Mouse (Mus musculus) MEL (cell line): ENCODE results near the gene Vps13d. TPM values are rescaled to one million over a fixed set of nuclear protein-coding genes. Genes with fewer than 3 reads are reported as not detected.

Experiments used
- DNase-seq: peaks from one replicate; pipeline ENCODE4 v3.0.0; 2011; ENCODE audit warnings: low read depth, low spot score
- H3K27ac ChIP-seq: 2 replicates; pipeline ENCODE4 v1.5.1; 2012; ENCODE audit warnings: low read depth, mild to moderate bottlenecking, control low read depth, low read length, moderate library complexity; ENCODE audit not compliant: control insufficient read depth
- H3K27me3 ChIP-seq, 2 experiments: fragments of 150-350 bp in 1 of 2; sonication (generic) in 1 of 2; 2 replicates each; pipeline ENCODE4 v1.6.1; 2012; ENCODE audit warnings: low read length in 2 of 2, mild to moderate bottlenecking in 2 of 2, improper control_type of control experiment in 1 of 2, moderate library complexity in 1 of 2; ENCODE audit not compliant: insufficient read depth in 2 of 2, control insufficient read depth in 1 of 2
- H3K36me3 ChIP-seq, 2 experiments: 2 replicates each; pipeline ENCODE4 v1.6.1; 2012 to 2014; ENCODE audit warnings: low read length in 2 of 2, improper control_type of control experiment in 1 of 2, inconsistent platforms in 1 of 2, mild to moderate bottlenecking in 1 of 2; ENCODE audit not compliant: insufficient read depth in 2 of 2, control insufficient read depth in 1 of 2
- H3K4me1 ChIP-seq, 2 experiments: fragments of 150-350 bp in 1 of 2; sonication (generic) in 1 of 2; 2 replicates each; pipeline ENCODE4 v1.6.1; 2012; ENCODE audit warnings: low read length in 2 of 2, improper control_type of control experiment in 1 of 2, mild to moderate bottlenecking in 1 of 2; ENCODE audit not compliant: insufficient read depth in 2 of 2, control insufficient read depth in 1 of 2
- H3K4me3 ChIP-seq, 2 experiments: fragments of 150-350 bp in 1 of 2; sonication (generic) in 1 of 2; 2 replicates each; pipeline ENCODE4 v1.5.1; 2012; ENCODE audit warnings: low read depth in 2 of 2, low read length in 2 of 2, mild to moderate bottlenecking in 2 of 2, moderate library complexity in 2 of 2, control low read depth in 1 of 2, improper control_type of control experiment in 1 of 2; ENCODE audit not compliant: control insufficient read depth in 1 of 2, insufficient read depth in 1 of 2
- H3K79me2 ChIP-seq: 2 replicates; pipeline ENCODE4 v1.6.1; 2012; ENCODE audit warnings: mild to moderate bottlenecking, low read length, moderate library complexity; ENCODE audit not compliant: control insufficient read depth, poor library complexity, insufficient read depth
- H3K9ac ChIP-seq: 2 replicates; pipeline ENCODE4 v1.6.1; 2012; ENCODE audit warnings: low read depth, mild to moderate bottlenecking, control low read depth, low read length, moderate library complexity; ENCODE audit not compliant: control insufficient read depth, poor library complexity, severe bottlenecking
- H3K9me3 ChIP-seq: fragments of 150-350 bp; sonication (generic); replicated peaks from 2 replicates; pipeline ENCODE4 v1.6.1; 2012; ENCODE audit warnings: mild to moderate bottlenecking, low read length, improper control_type of control experiment, moderate library complexity; ENCODE audit not compliant: insufficient read depth
- BHLHE40 ChIP-seq: IDR thresholded peaks from 2 replicates; pipeline ENCODE4 v1.6.1; 2012; ENCODE audit warnings: low read depth, mild to moderate bottlenecking, inconsistent platforms, low read length, improper control_type of control experiment, borderline replicate concordance
- CHD1 ChIP-seq: IDR thresholded peaks from 2 replicates; pipeline ENCODE4 v1.6.1; 2012; ENCODE audit warnings: low read depth, mild to moderate bottlenecking, inconsistent platforms, low read length, improper control_type of control experiment
- CHD2 ChIP-seq: IDR thresholded peaks from 2 replicates; pipeline ENCODE4 v1.6.1; 2011; ENCODE audit warnings: low read length, improper control_type of control experiment
- CTCF ChIP-seq, 3 experiments: IDR thresholded peaks in 2 of 3; conservative IDR thresholded peaks in 1 of 3; 2 replicates each; pipeline ENCODE4 v1.5.1; 2011 to 2012; ENCODE audit warnings: low read length in 3 of 3, low read depth in 2 of 3, mild to moderate bottlenecking in 2 of 3, improper control_type of control experiment in 1 of 3, inconsistent platforms in 1 of 3, mixed read lengths in 1 of 3, moderate library complexity in 1 of 3; ENCODE audit not compliant: control insufficient read depth in 1 of 3, insufficient read depth in 1 of 3, poor library complexity in 1 of 3, severe bottlenecking in 1 of 3
- E2F4 ChIP-seq: IDR thresholded peaks from 2 replicates; pipeline ENCODE4 v1.6.1; 2011; ENCODE audit warnings: low read depth, low read length, improper control_type of control experiment, borderline replicate concordance
- ELF1 ChIP-seq: IDR thresholded peaks from 2 replicates; pipeline ENCODE4 v1.6.1; 2014; ENCODE audit warnings: low read depth, mild to moderate bottlenecking, inconsistent platforms, low read length, improper control_type of control experiment, moderate library complexity
- EP300 ChIP-seq, 2 experiments: IDR thresholded peaks; 2 replicates each; pipeline ENCODE4 v1.6.1; 2011; ENCODE audit warnings: improper control_type of control experiment in 2 of 2, low read length in 2 of 2, low read depth in 1 of 2, mild to moderate bottlenecking in 1 of 2
- GABPA ChIP-seq: IDR thresholded peaks from 2 replicates; pipeline ENCODE4 v1.6.1; 2012; ENCODE audit warnings: low read depth, mild to moderate bottlenecking, inconsistent platforms, low read length, improper control_type of control experiment, moderate library complexity
- GATA1 ChIP-seq: IDR thresholded peaks from 2 replicates; pipeline ENCODE4 v1.6.1; 2011; ENCODE audit warnings: low read depth, low read length, improper control_type of control experiment
- HCFC1 ChIP-seq: IDR thresholded peaks from 2 replicates; pipeline ENCODE4 v1.6.1; 2012; ENCODE audit warnings: low read depth, mild to moderate bottlenecking, inconsistent platforms, low read length, improper control_type of control experiment, moderate library complexity
- KAT2A ChIP-seq: conservative IDR thresholded peaks from 2 replicates; pipeline ENCODE4 v1.6.1; 2012; ENCODE audit warnings: low read depth, low read length, improper control_type of control experiment, inconsistent platforms
- MAFK ChIP-seq: IDR thresholded peaks from 2 replicates; pipeline ENCODE4 v1.6.1; 2011; ENCODE audit warnings: low read depth, mild to moderate bottlenecking, low read length, improper control_type of control experiment, borderline replicate concordance
- MAX ChIP-seq: IDR thresholded peaks from 2 replicates; pipeline ENCODE4 v1.6.1; 2011; ENCODE audit warnings: low read length, improper control_type of control experiment
- MAZ ChIP-seq: IDR thresholded peaks from 2 replicates; pipeline ENCODE4 v1.6.1; 2012; ENCODE audit warnings: low read depth, mild to moderate bottlenecking, inconsistent platforms, low read length, improper control_type of control experiment
- MEF2A ChIP-seq: IDR thresholded peaks from 2 replicates; pipeline ENCODE4 v1.6.1; 2014; ENCODE audit warnings: low read depth, mild to moderate bottlenecking, inconsistent platforms, low read length, improper control_type of control experiment; ENCODE audit not compliant: poor library complexity, insufficient replicate concordance, severe bottlenecking; ENCODE audit errors: extremely low read depth
- MYB ChIP-seq: IDR thresholded peaks from 2 replicates; pipeline ENCODE4 v1.6.1; 2011; ENCODE audit warnings: mild to moderate bottlenecking, low read depth, low read length, improper control_type of control experiment
- MYC ChIP-seq: IDR thresholded peaks from 2 replicates; pipeline ENCODE4 v1.6.1; 2011; ENCODE audit warnings: low read depth, mild to moderate bottlenecking, low read length, improper control_type of control experiment, moderate library complexity
- NRF1 ChIP-seq: IDR thresholded peaks from 2 replicates; pipeline ENCODE4 v1.6.1; 2014; ENCODE audit warnings: low read depth, mild to moderate bottlenecking, inconsistent platforms, low read length, improper control_type of control experiment, moderate library complexity; ENCODE audit not compliant: poor library complexity, insufficient read depth, severe bottlenecking
- POLR2A ChIP-seq, 2 experiments: IDR thresholded peaks; 2 replicates each; pipeline ENCODE4 v1.6.1; 2011 to 2012; ENCODE audit warnings: low read length in 2 of 2, mild to moderate bottlenecking in 2 of 2, control low read depth in 1 of 2, improper control_type of control experiment in 1 of 2, low read depth in 1 of 2, moderate library complexity in 1 of 2; ENCODE audit not compliant: control insufficient read depth in 1 of 2, insufficient read depth in 1 of 2, poor library complexity in 1 of 2
- RAD21 ChIP-seq: IDR thresholded peaks from 2 replicates; pipeline ENCODE4 v1.6.1; 2011; ENCODE audit warnings: mild to moderate bottlenecking, low read depth, low read length, improper control_type of control experiment
- RCOR1 ChIP-seq: IDR thresholded peaks from 2 replicates; pipeline ENCODE4 v1.6.1; 2012; ENCODE audit warnings: low read depth, mild to moderate bottlenecking, inconsistent platforms, low read length, improper control_type of control experiment
- SIN3A ChIP-seq: IDR thresholded peaks from 2 replicates; pipeline ENCODE4 v1.6.1; 2012; ENCODE audit warnings: low read length, improper control_type of control experiment, inconsistent platforms
- SMC3 ChIP-seq: IDR thresholded peaks from 2 replicates; pipeline ENCODE4 v1.6.1; 2011; ENCODE audit warnings: low read depth, low read length, improper control_type of control experiment
- TAL1 ChIP-seq: IDR thresholded peaks from 2 replicates; pipeline ENCODE4 v1.6.1; 2012; ENCODE audit warnings: mild to moderate bottlenecking, inconsistent platforms, low read length, moderate library complexity, mixed read lengths
- UBTF ChIP-seq: IDR thresholded peaks from 2 replicates; pipeline ENCODE4 v1.6.1; 2012; ENCODE audit warnings: low read depth, mild to moderate bottlenecking, inconsistent platforms, low read length, improper control_type of control experiment, moderate library complexity, borderline replicate concordance; ENCODE audit not compliant: insufficient read depth
- USF2 ChIP-seq, 2 experiments: IDR thresholded peaks; 2 replicates each; pipeline ENCODE4 v1.6.1; 2011 to 2012; ENCODE audit warnings: improper control_type of control experiment in 2 of 2, low read length in 2 of 2, borderline replicate concordance in 1 of 2, inconsistent platforms in 1 of 2, low read depth in 1 of 2, mild to moderate bottlenecking in 1 of 2; ENCODE audit not compliant: insufficient read depth in 1 of 2
- ZC3H11A ChIP-seq: IDR thresholded peaks from 2 replicates; pipeline ENCODE4 v1.6.1; 2012; ENCODE audit warnings: low read depth, mild to moderate bottlenecking, inconsistent platforms, low read length, improper control_type of control experiment
- ZNF384 ChIP-seq: IDR thresholded peaks from 2 replicates; pipeline ENCODE4 v1.6.1; 2012; ENCODE audit warnings: low read depth, mild to moderate bottlenecking, inconsistent platforms, low read length, improper control_type of control experiment
- polyA plus RNA-seq, 2 experiments: library from polyadenylated mRNA; stranded (reverse) in 1 of 2; unstranded in 1 of 2; fragments of >175 nt in 1 of 2; fragments of >200 nt in 1 of 2; gene quantifications; 2 replicates each; pipeline versions ENCODE4 v1.2.1 to v1.2.4; 2012; ENCODE audit warnings: low replicate concordance in 2 of 2, low read depth in 1 of 2; ENCODE audit not compliant: insufficient read length in 2 of 2, insufficient read depth in 1 of 2, missing spikeins in 1 of 2
- total RNA-seq: library from RNA; depleted of rRNA; stranded (reverse); fragments of 300-350 nt; gene quantifications from 2 replicates; pipeline ENCODE4 v1.2.3, GENCODE M21; 2012

The Vps13d gene
- total and polyA plus RNA-seq, 3 experiments: 8.9 to 14.5 (median 13.2) TPM

GRCm38 (mm10) chr4:145201424-145201823 is 6.6 kb upstream of the Vps13d start:
- peaks cover 13 to 28% of the 10 kb centered on the region in 2 experiments for H3K4me1 ChIP-seq
- no peak overlapping the region for H3K4me3 ChIP-seq
- H3K79me2 ChIP-seq: no peaks in the 10 kb centered on the region
- H3K36me3 ChIP-seq: peaks cover 0 to 20% of the 10 kb centered on the region in 2 experiments; a peak in 2 of 4 replicates
- H3K9me3 ChIP-seq: no peaks in the 10 kb centered on the region
- peak; percentile 15 for DNase-seq
- H3K27me3 ChIP-seq: no peaks in the 10 kb centered on the region
- no peak overlapping the region for H3K9ac ChIP-seq
- TF ChIP-seq MYB (no peak), HCFC1 (no peak), USF2 (IDR thresholded peaks at IDR 0.05; ENCODE audit: borderline replicate concordance in 1 of 2, insufficient read depth in 1 of 2, low read depth in 1 of 2, low read length in 2 of 2) (no peak), KAT2A (no peak), GATA1 (no peak), ELF1 (no peak), EP300 (IDR thresholded peaks at IDR 0.05; ENCODE audit: low read depth in 1 of 2, low read length in 2 of 2) (no peak), MAZ (no peak), UBTF (no peak), CHD2 (no peak), BHLHE40 (no peak), SIN3A (no peak), TAL1 (no peak), MYC (no peak), NRF1 (no peak), MEF2A (no peak)
- H3K27ac ChIP-seq: no peak overlapping the region

GRCm38 (mm10) chr4:145199982-145200699 is 5.3 kb upstream of the Vps13d start:
- H3K27ac ChIP-seq: peak overlapping the region; percentile 71
- peaks cover 0 to 22% of the 10 kb centered on the region in 2 experiments; a peak in 2 of 4 replicates for H3K36me3 ChIP-seq
- DNase-seq: peak; percentile 84
- H3K27me3 ChIP-seq: no peaks in the 10 kb centered on the region
- peak overlapping the region; percentile 13 to 47 for H3K4me3 ChIP-seq
- H3K9ac ChIP-seq: peak overlapping the region; percentile 58
- H3K9me3 ChIP-seq: no peaks in the 10 kb centered on the region
- no peaks in the 10 kb centered on the region for H3K79me2 ChIP-seq
- H3K4me1 ChIP-seq: peaks cover 13 to 30% of the 10 kb centered on the region in 2 experiments
- TF ChIP-seq MAFK (no peak), RAD21 (no peak), KAT2A (no peak), CHD1 (no peak), UBTF (no peak), CTCF (IDR thresholded peaks at IDR 0.05 in 2 of 3, conservative IDR thresholded peaks at IDR 0.05 in 1 of 3; ENCODE audit: control insufficient read depth in 1 of 3, insufficient read depth in 1 of 3, low read depth in 2 of 3, low read length in 3 of 3, poor library complexity in 1 of 3, severe bottlenecking in 1 of 3) (no peak), GABPA (no peak), E2F4 (no peak), SMC3 (no peak), ZNF384 (no peak), MYC (no peak), NRF1 (no peak), EP300 (IDR thresholded peaks at IDR 0.05; ENCODE audit: low read depth in 1 of 2, low read length in 2 of 2) (peak; percentile 86 to 94), RCOR1 (peak; percentile 47; the same call in 1 of the 2 replicates), POLR2A (IDR thresholded peaks at IDR 0.05; ENCODE audit: control insufficient read depth in 1 of 2, insufficient read depth in 1 of 2, low read depth in 1 of 2, low read length in 2 of 2, poor library complexity in 1 of 2) (peak in 1 of 2 experiments; percentile 38; a peak in 1 of 4 replicates), ZC3H11A (no peak), CHD2 (no peak), MYB (peak; percentile 73), USF2 (IDR thresholded peaks at IDR 0.05; ENCODE audit: borderline replicate concordance in 1 of 2, insufficient read depth in 1 of 2, low read depth in 1 of 2, low read length in 2 of 2) (no peak), ELF1 (no peak), BHLHE40 (no peak; the same call in 1 of the 2 replicates), MAX (no peak), MAZ (no peak)
